ENCODE assay signal across 8 mouse cellular contexts in the genomic region with DNA sequence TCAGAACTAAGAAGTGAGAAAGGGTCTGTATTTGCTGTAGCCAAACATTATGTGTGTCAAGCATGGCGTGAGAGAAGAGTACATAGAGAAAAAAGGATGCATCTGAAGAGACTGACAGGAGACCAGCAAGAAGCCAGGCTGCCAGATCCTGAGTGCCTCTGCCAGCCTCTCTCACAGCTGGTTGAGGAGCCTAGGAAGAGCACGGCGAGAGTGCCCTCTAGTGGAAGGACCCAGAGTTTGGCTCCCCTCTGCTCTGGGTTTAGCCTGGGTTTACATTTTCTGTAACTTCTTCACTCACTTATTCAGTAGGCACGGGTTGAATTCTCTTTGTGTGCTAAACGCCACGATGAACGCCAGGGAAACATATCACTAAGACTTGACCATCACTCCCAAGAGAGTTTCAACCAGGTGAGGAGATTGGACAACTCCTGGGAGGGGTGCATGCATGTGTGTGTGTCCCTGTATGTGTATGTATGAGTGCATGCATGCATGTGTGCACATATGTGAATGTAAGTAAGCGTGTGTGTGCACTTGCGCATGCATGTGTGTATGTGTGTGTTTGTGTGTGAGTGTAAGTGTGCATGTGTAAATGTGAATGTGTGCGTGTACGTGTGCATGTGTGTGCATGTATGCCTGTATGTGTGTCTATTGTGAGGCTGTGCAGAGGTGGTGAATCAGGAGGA. TPM values are rescaled to one million over a fixed set of nuclear protein-coding genes. Genes with fewer than 3 reads are reported as not detected.
A peak's percentile ranks its signal among the peaks of the same experiment; 100 is the strongest.
DNase-seq lines count a peak whose midpoint lies in the region; ATAC-seq lines count a peak whose summit lies in the region.

No protein-coding gene starts in this region.

- WGBS in liver, embryonic 11.5 days, result 39% methylated on average over 11 of the region's 11 CpGs
- WGBS in intestine, embryonic 15.5 days, result 40% methylated on average over 11 of the region's 11 CpGs
- 40% methylated on average over 11 of the region's 11 CpGs for WGBS in midbrain, embryonic 13.5 days
- 39% methylated on average over 11 of the region's 11 CpGs for WGBS in stomach, embryonic 16.5 days

- H3K4me2 ChIP-seq in liver, embryonic 11.5 days, result no peak overlapping the region
- H3K4me2 ChIP-seq in intestine, embryonic 15.5 days (replicated peaks), result no peak overlapping the region
- no peak overlapping the region for H3K4me2 ChIP-seq in midbrain, embryonic 13.5 days (replicated peaks)
- no peak overlapping the region for H3K4me2 ChIP-seq in stomach, embryonic 16.5 days (ENCODE audit: low read depth, low read length)

- no peak overlapping the region for H3K9ac ChIP-seq in liver, embryonic 11.5 days (ENCODE audit: low read depth, low read length)
- no peak overlapping the region for H3K9ac ChIP-seq in intestine, embryonic 15.5 days
- H3K9ac ChIP-seq in midbrain, embryonic 13.5 days (replicated peaks), result no peak overlapping the region
- no peak overlapping the region for H3K9ac ChIP-seq in stomach, embryonic 16.5 days (ENCODE audit: low read length)

- no peaks in the 10 kb centered on the region for H3K9me3 ChIP-seq in liver, embryonic 11.5 days (ENCODE audit: control insufficient read depth, low read length)
- no peaks in the 10 kb centered on the region for H3K9me3 ChIP-seq in intestine, embryonic 15.5 days
- no peaks in the 10 kb centered on the region for H3K9me3 ChIP-seq in midbrain, embryonic 13.5 days
- H3K9me3 ChIP-seq in stomach, embryonic 16.5 days (replicated peaks; ENCODE audit: control insufficient read depth, low read length), result no peaks in the 10 kb centered on the region

- H3K4me3 ChIP-seq in liver, embryonic 11.5 days (ENCODE audit: low read depth, low read length), result no peak overlapping the region
- no peak overlapping the region for H3K4me3 ChIP-seq in intestine, embryonic 15.5 days (replicated peaks)
- no peak overlapping the region for H3K4me3 ChIP-seq in midbrain, embryonic 13.5 days (replicated peaks)
- no peak overlapping the region for H3K4me3 ChIP-seq in stomach, embryonic 16.5 days (replicated peaks; ENCODE audit: low read length)

- intact Hi-C loops in left cerebral cortex, postnatal 10 days (cut with DNase I), result loop anchor here (1.0 to 10.0 kb wide), 3 partner anchors 80 to 443 kb away; no protein-coding TSS in a partner anchor

- no peak overlapping the region for H3K27ac ChIP-seq in liver, embryonic 11.5 days (ENCODE audit: low read depth, low read length)
- no peak overlapping the region for H3K27ac ChIP-seq in intestine, embryonic 15.5 days
- no peak overlapping the region for H3K27ac ChIP-seq in midbrain, embryonic 13.5 days
- no peak overlapping the region for H3K27ac ChIP-seq in stomach, embryonic 16.5 days (ENCODE audit: low read length)

- no peaks in the 10 kb centered on the region; the same call in 1 of the 2 replicates for H3K27me3 ChIP-seq in liver, embryonic 11.5 days (replicated peaks; ENCODE audit: control insufficient read depth, insufficient read depth, low read length)
- no peaks in the 10 kb centered on the region for H3K27me3 ChIP-seq in intestine, embryonic 15.5 days (replicated peaks)
- H3K27me3 ChIP-seq in midbrain, embryonic 13.5 days, result 0 out of 2 replicates have a peak, but pooled peaks cover 3% of the 10 kb centered on the region
- H3K27me3 ChIP-seq in stomach, embryonic 16.5 days (ENCODE audit: control insufficient read depth, insufficient read depth, low read length), result no peaks in the 10 kb centered on the region

- DNase-seq in liver, result peak; percentile 45
- DNase-seq in liver, embryonic 11.5 days (ENCODE audit: low spot score), result no peak
- peak; percentile 77 for DNase-seq in gastrocnemius, postnatal 10 days
- peak; percentile 40 to 72 for DNase-seq in left cerebral cortex, postnatal 10 days (ENCODE audit: extremely low spot score in 1 of 2, low spot score in 2 of 2)

- no peaks in the 10 kb centered on the region for H3K36me3 ChIP-seq in liver, embryonic 11.5 days (ENCODE audit: control insufficient read depth, insufficient read depth, low read length)
- no peaks in the 10 kb centered on the region for H3K36me3 ChIP-seq in intestine, embryonic 15.5 days
- no peaks in the 10 kb centered on the region for H3K36me3 ChIP-seq in midbrain, embryonic 13.5 days
- H3K36me3 ChIP-seq in stomach, embryonic 16.5 days (ENCODE audit: control insufficient read depth, insufficient read depth, low read length), result no peaks in the 10 kb centered on the region

- ATAC-seq in liver, embryonic 11.5 days (replicated peaks; ENCODE audit: low FRiP score), result no peak; the same call in 1 of the 2 replicates
- peak; percentile 88 for ATAC-seq in common myeloid progenitor, adult 5-6 weeks (replicated peaks; ENCODE audit: low read depth, poor library complexity, severe bottlenecking)
- peak; percentile 67; the same call in 1 of the 2 replicates for ATAC-seq in intestine, embryonic 15.5 days
- peak; percentile 89 for ATAC-seq in midbrain, embryonic 13.5 days
- peak; percentile 79 for ATAC-seq in stomach, embryonic 16.5 days (ENCODE audit: insufficient read depth, low FRiP score)

- H3K4me1 ChIP-seq in liver, embryonic 11.5 days (replicated peaks; ENCODE audit: control insufficient read depth, insufficient read depth, low read length), result no peaks in the 10 kb centered on the region
- H3K4me1 ChIP-seq in intestine, embryonic 15.5 days (replicated peaks), result no peaks in the 10 kb centered on the region
- H3K4me1 ChIP-seq in midbrain, embryonic 13.5 days (replicated peaks), result no peaks in the 10 kb centered on the region
- peaks cover 4% of the 10 kb centered on the region; the same call in 1 of the 2 replicates for H3K4me1 ChIP-seq in stomach, embryonic 16.5 days (ENCODE audit: control insufficient read depth, insufficient read depth, low read length)

RNA-seq across cellular contexts. Expression of a gene that starts 42.4 kb away (rescaled TPM):
- polyA plus RNA-seq in liver, embryonic 11.5 days (2014; fragmentation: Nextera tagmentation; extraction: Ambion mirVana), result 4.2 and 5.3 TPM in 2 replicates
- 14.6 and 21.8 TPM in 2 replicates for total RNA-seq in common myeloid progenitor, adult 5-6 weeks (2017)
- 10 to 100 TPM; 14.9 to 19.6 TPM for total RNA-seq in gastrocnemius, postnatal 10 days (2021)
- polyA plus RNA-seq in intestine, embryonic 15.5 days (2015; fragmentation: Nextera tagmentation; extraction: Ambion mirVana), result 15.2 and 15.4 TPM in 2 replicates
- 10 to 100 TPM; 47.4 to 51.7 TPM for total RNA-seq in left cerebral cortex, postnatal 10 days (2021)
- polyA plus RNA-seq in midbrain, embryonic 13.5 days (2015; fragmentation: Nextera tagmentation; extraction: Ambion mirVana), result 6.3 and 7.0 TPM in 2 replicates
- 26.3 and 29.5 TPM in 2 replicates for polyA plus RNA-seq in stomach, embryonic 16.5 days (2015; fragmentation: Nextera tagmentation; extraction: Ambion mirVana)
